Mouse (Mus musculus) CH12.LX (cell line): ENCODE measurements around the gene Mapk8. TPM values are rescaled to one million over a fixed set of nuclear protein-coding genes. Genes with fewer than 3 reads are reported as not detected.

Experiments used
- DNase-seq: peaks from one replicate; pipeline ENCODE4 v3.0.0-alpha.2; 2013; ENCODE audit errors: extremely low read depth
- H3K27ac ChIP-seq: 2 replicates; pipeline ENCODE4 v1.5.1; 2012; ENCODE audit warnings: low read depth, mild to moderate bottlenecking, control low read depth, moderate library complexity; ENCODE audit not compliant: insufficient read depth
- H3K27me3 ChIP-seq: replicated peaks from 2 replicates; pipeline ENCODE3; 2012; ENCODE audit warnings: inconsistent platforms
- H3K36me3 ChIP-seq, 2 experiments: replicated peaks in 1 of 2; 2 replicates each; pipeline versions ENCODE3 to v1.6.1; 2012; ENCODE audit warnings: inconsistent platforms in 1 of 2, low read length in 1 of 2, mild to moderate bottlenecking in 1 of 2, mixed read lengths in 1 of 2, moderate library complexity in 1 of 2; ENCODE audit not compliant: control insufficient read depth in 1 of 2, insufficient read depth in 1 of 2
- H3K4me1 ChIP-seq, 2 experiments: 2 replicates each; pipeline ENCODE4 v1.6.1; 2012; ENCODE audit warnings: inconsistent platforms in 1 of 2, moderate library complexity in 1 of 2; ENCODE audit not compliant: insufficient read depth in 2 of 2, control insufficient read depth in 1 of 2
- H3K4me2 ChIP-seq: 2 replicates; pipeline ENCODE4 v1.6.1; 2012; ENCODE audit warnings: low read depth, mild to moderate bottlenecking, control low read depth; ENCODE audit not compliant: poor library complexity, insufficient read depth, severe bottlenecking
- H3K4me3 ChIP-seq, 3 experiments: fragments of 150-350 bp in 1 of 3; sonication (generic) in 1 of 3; replicated peaks in 1 of 3; 2 replicates each; pipeline versions ENCODE3 to v1.5.1; 2011 to 2012; ENCODE audit warnings: low read depth in 2 of 3, low read length in 2 of 3, mild to moderate bottlenecking in 2 of 3, moderate library complexity in 2 of 3, control low read depth in 1 of 3, improper control_type of control experiment in 1 of 3, inconsistent platforms in 1 of 3, mixed read lengths in 1 of 3; ENCODE audit not compliant: poor library complexity in 1 of 3
- H3K79me2 ChIP-seq: replicated peaks from 2 replicates; pipeline ENCODE4 v1.6.1; 2012; ENCODE audit warnings: mild to moderate bottlenecking, moderate library complexity; ENCODE audit not compliant: control insufficient read depth, poor library complexity, insufficient read depth, severe bottlenecking; ENCODE audit errors: extremely low read depth
- H3K9ac ChIP-seq: 2 replicates; pipeline ENCODE4 v1.6.1; 2012; ENCODE audit warnings: low read depth, mild to moderate bottlenecking, control low read depth, moderate library complexity; ENCODE audit not compliant: insufficient read depth
- H3K9me3 ChIP-seq: replicated peaks from 2 replicates; pipeline ENCODE3; 2012; ENCODE audit warnings: low read length, inconsistent platforms, mixed read lengths
- CHD1 ChIP-seq: IDR thresholded peaks from 2 replicates; pipeline ENCODE4 v1.6.1; 2012; ENCODE audit warnings: low read depth, low read length, improper control_type of control experiment, inconsistent platforms
- E2F4 ChIP-seq: IDR thresholded peaks from 2 replicates; pipeline ENCODE4 v1.6.1; 2011; ENCODE audit warnings: low read depth, low read length, improper control_type of control experiment; ENCODE audit not compliant: insufficient replicate concordance
- ELF1 ChIP-seq: IDR thresholded peaks from 2 replicates; pipeline ENCODE4 v1.6.1; 2014; ENCODE audit warnings: low read depth, mild to moderate bottlenecking, inconsistent platforms, low read length, improper control_type of control experiment
- EP300 ChIP-seq: IDR thresholded peaks from 2 replicates; pipeline ENCODE4 v1.6.1; 2011; ENCODE audit warnings: low read length, improper control_type of control experiment
- ETS1 ChIP-seq: conservative IDR thresholded peaks from 2 replicates; pipeline ENCODE4 v1.6.1; 2012; ENCODE audit warnings: low read depth, mild to moderate bottlenecking, inconsistent platforms, low read length, improper control_type of control experiment, moderate library complexity
- IRF4 ChIP-seq: IDR thresholded peaks from 2 replicates; pipeline ENCODE4 v1.6.1; 2014; ENCODE audit warnings: low read depth, mild to moderate bottlenecking, inconsistent platforms, low read length, improper control_type of control experiment
- JUN ChIP-seq: IDR thresholded peaks from 2 replicates; pipeline ENCODE4 v1.6.1; 2011; ENCODE audit warnings: low read depth, mild to moderate bottlenecking, low read length, improper control_type of control experiment, moderate library complexity; ENCODE audit not compliant: insufficient read depth
- JUND ChIP-seq: conservative IDR thresholded peaks from 2 replicates; pipeline ENCODE4 v1.6.1; 2011; ENCODE audit warnings: low read depth, low read length, improper control_type of control experiment
- KAT2A ChIP-seq: IDR thresholded peaks from 2 replicates; pipeline ENCODE4 v1.6.1; 2012; ENCODE audit warnings: low read length, improper control_type of control experiment, inconsistent platforms; ENCODE audit not compliant: insufficient replicate concordance
- MAZ ChIP-seq: IDR thresholded peaks from 2 replicates; pipeline ENCODE4 v1.6.1; 2012; ENCODE audit warnings: low read depth, mild to moderate bottlenecking, inconsistent platforms, low read length, improper control_type of control experiment, moderate library complexity
- MEF2A ChIP-seq: IDR thresholded peaks from 2 replicates; pipeline ENCODE4 v1.6.1; 2014; ENCODE audit warnings: low read depth, mild to moderate bottlenecking, inconsistent platforms, low read length, improper control_type of control experiment, borderline replicate concordance
- MYC ChIP-seq: IDR thresholded peaks from 2 replicates; pipeline ENCODE4 v1.6.1; 2011; ENCODE audit warnings: low read depth, mild to moderate bottlenecking, improper control_type of control experiment, low read length
- NELFE ChIP-seq: IDR thresholded peaks from 2 replicates; pipeline ENCODE4 v1.6.1; 2011; ENCODE audit warnings: low read depth, low read length, improper control_type of control experiment
- POLR2A ChIP-seq: IDR thresholded peaks from 2 replicates; pipeline ENCODE4 v1.6.1; 2011; ENCODE audit warnings: low read depth, mild to moderate bottlenecking, improper control_type of control experiment, low read length
- RAD21 ChIP-seq: IDR thresholded peaks from 2 replicates; pipeline ENCODE4 v1.6.1; 2011; ENCODE audit warnings: low read depth, mild to moderate bottlenecking, low read length, improper control_type of control experiment, moderate library complexity
- RCOR1 ChIP-seq: conservative IDR thresholded peaks from 2 replicates; pipeline ENCODE4 v1.6.1; 2012; ENCODE audit warnings: low read depth, mild to moderate bottlenecking, inconsistent platforms, low read length, improper control_type of control experiment
- SMC3 ChIP-seq: IDR thresholded peaks from 2 replicates; pipeline ENCODE4 v1.6.1; 2011; ENCODE audit warnings: low read depth, low read length, improper control_type of control experiment
- TCF12 ChIP-seq: IDR thresholded peaks from 2 replicates; pipeline ENCODE4 v1.6.1; 2014; ENCODE audit warnings: low read depth, mild to moderate bottlenecking, inconsistent platforms, low read length, improper control_type of control experiment
- UBTF ChIP-seq: IDR thresholded peaks from 2 replicates; pipeline ENCODE4 v1.6.1; 2012; ENCODE audit warnings: low read depth, mild to moderate bottlenecking, inconsistent platforms, low read length, improper control_type of control experiment, moderate library complexity
- USF1 ChIP-seq: IDR thresholded peaks from 2 replicates; pipeline ENCODE4 v1.6.1; 2014; ENCODE audit warnings: low read depth, mild to moderate bottlenecking, inconsistent platforms, low read length, improper control_type of control experiment
- USF2 ChIP-seq: conservative IDR thresholded peaks from 2 replicates; pipeline ENCODE4 v1.6.1; 2011; ENCODE audit warnings: low read depth, low read length, improper control_type of control experiment
- ZKSCAN1 ChIP-seq: IDR thresholded peaks from 2 replicates; pipeline ENCODE4 v1.6.1; 2012; ENCODE audit warnings: low read depth, inconsistent platforms, low read length, improper control_type of control experiment, borderline replicate concordance
- dilution Hi-C: fragments of 300-500 bp; cut with MboI; formaldehyde crosslinking; loops from 2 replicates; pipeline ENCODE4 v1.14.3; 2020; ENCODE audit warnings: low sequenced_read_pairs; ENCODE audit not compliant: extremely low pct_unique_long_range_greater_than_20kb, extremely low pct_ligation_motif_present
- in situ Hi-C: fragments of 300-500 bp; cut with MboI; formaldehyde crosslinking; loops from 3 replicates; pipeline ENCODE4 v1.14.3; 2019; ENCODE audit warnings: low sequenced_read_pairs, low pct_ligation_motif_present, low pct_unique_long_range_greater_than_20kb, mixed read lengths
- polyA plus RNA-seq: library from polyadenylated mRNA; unstranded; fragments of >175 nt; gene quantifications from 2 replicates; pipeline ENCODE4 v1.2.1, GENCODE M21; 2012; ENCODE audit warnings: low read depth; ENCODE audit not compliant: insufficient read length
- total RNA-seq, 2 experiments: library from RNA; depleted of rRNA; stranded (reverse); fragments of 300-350 nt in 1 of 2; fragments of >200 nt in 1 of 2; gene quantifications; 2 replicates each; pipeline ENCODE4 v1.2.3; 2012 to 2014

Mapk8 gene
- total and polyA plus RNA-seq, 3 experiments = 9.1 to 33.4 (median 21.9) TPM

- Histone ChIP-seq H3K4me1 (peaks cover 2 to 10% of the 10 kb centered on the region in 2 experiments; a peak in 2 of 4 replicates), H3K4me2 (no peak overlapping the region), H3K4me3 (no peak overlapping the region), H3K27me3 (peaks cover 47% of the 10 kb centered on the region), H3K36me3 (no peaks in the 10 kb centered on the region), H3K27ac (no peak overlapping the region), H3K9me3 (no peaks in the 10 kb centered on the region), H3K9ac (no peak overlapping the region), H3K79me2 (no peaks in the 10 kb centered on the region)
- TF ChIP-seq JUN (no peak), MAZ (no peak), JUND (no peak), USF1 (no peak), EP300 (no peak)
- no peak for DNase-seq
- dilution Hi-C loops = no loop called here
- in situ Hi-C loops = no loop called here
Measured at GRCm38 (mm10) chr14:33449296-33449840, 2.4 kb upstream of the Mapk8 start.

GRCm38 (mm10) chr14:33448276-33448675 is 1.3 kb upstream of the Mapk8 start:
- Histone ChIP-seq H3K4me3 (no peak overlapping the region), H3K9ac (no peak overlapping the region), H3K9me3 (no peaks in the 10 kb centered on the region), H3K36me3 (no peaks in the 10 kb centered on the region), H3K79me2 (no peaks in the 10 kb centered on the region), H3K27me3 (peaks cover 47% of the 10 kb centered on the region), H3K4me1 (peaks cover 7 to 18% of the 10 kb centered on the region in 2 experiments; a peak in 3 of 4 replicates), H3K27ac (no peak overlapping the region), H3K4me2 (no peak overlapping the region)
- dilution Hi-C loops (no loop called here), in situ Hi-C loops (no loop called here)
- no peak for DNase-seq
- TF ChIP-seq KAT2A (no peak), MYC (no peak), IRF4 (no peak), POLR2A (no peak), JUN (no peak), TCF12 (no peak), UBTF (no peak), ELF1 (no peak), USF2 (no peak), RAD21 (no peak), ETS1 (no peak), RCOR1 (no peak), CHD1 (no peak), E2F4 (no peak), ZKSCAN1 (no peak), NELFE (no peak), MEF2A (no peak), SMC3 (no peak)
